Mouse (Mus musculus): ENCODE results near the gene Mrpl54.

DNA sequence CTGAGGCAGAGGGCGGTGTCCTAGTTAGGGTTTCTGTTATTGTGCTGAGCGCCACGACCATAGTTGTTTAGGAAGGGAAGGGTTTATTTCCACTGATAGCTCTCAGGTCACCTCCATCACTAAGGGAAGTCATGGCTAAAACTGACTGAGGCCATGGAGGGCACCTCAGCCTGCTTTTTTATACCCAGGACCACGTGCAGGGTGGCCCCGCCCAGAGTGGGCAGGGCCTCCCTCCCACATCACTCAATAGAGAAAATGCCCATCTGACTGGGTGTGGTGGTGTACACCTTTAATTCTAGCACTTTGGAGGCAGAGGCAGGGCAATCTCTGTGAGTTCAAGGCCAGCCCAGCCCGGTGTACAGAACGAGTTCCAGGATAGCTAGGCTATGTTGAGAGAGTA lies 47.5 kb upstream of the Mrpl54 start:
- no peak for TF ChIP-seq CTCF (IDR thresholded peaks at IDR 0.05)
- TF ChIP-seq EP300 (IDR thresholded peaks at IDR 0.05; ENCODE audit: insufficient read depth, low read depth, low read length) = no peak

Measured in heart, adult 2 months (tissue).